Mouse (Mus musculus): ENCODE data around the gene Htra3.

- TF ChIP-seq POLR2AphosphoS2 (IDR thresholded peaks at IDR 0.05; ENCODE audit: low read length) (no peak), CTCF (IDR thresholded peaks at IDR 0.05 in 2 of 3, conservative IDR thresholded peaks at IDR 0.05 in 1 of 3; ENCODE audit: control insufficient read depth in 1 of 3, insufficient read depth in 1 of 3, low read depth in 2 of 3, low read length in 3 of 3, poor library complexity in 1 of 3, severe bottlenecking in 1 of 3) (no peak), RCOR1 (IDR thresholded peaks at IDR 0.05; ENCODE audit: low read depth, low read length) (no peak), USF2 (IDR thresholded peaks at IDR 0.05; ENCODE audit: borderline replicate concordance in 1 of 2, insufficient read depth in 1 of 2, low read depth in 1 of 2, low read length in 2 of 2) (no peak), EP300 (IDR thresholded peaks at IDR 0.05; ENCODE audit: low read depth in 1 of 2, low read length in 2 of 2) (no peak), TAL1 (IDR thresholded peaks at IDR 0.05; ENCODE audit: low read length) (no peak), POLR2A (IDR thresholded peaks at IDR 0.05; ENCODE audit: control insufficient read depth in 1 of 2, insufficient read depth in 1 of 2, low read depth in 1 of 2, low read length in 2 of 2, poor library complexity in 1 of 2) (no peak)
Observed at GRCm38 (mm10) chr5:35662021-35662545, 17.5 kb downstream of the Htra3 start.

Measured in MEL (cell line).